21 mouse cellular contexts compared by ENCODE assay signal in genomic region chr8:128290076-128290475, GRCm38 (mm10).
A peak's percentile ranks its signal among the peaks of the same experiment; 100 is the strongest.
DNase-seq lines count a peak whose midpoint lies in the region; ATAC-seq and TF ChIP-seq lines count a peak whose summit lies in the region.
"Had no signal": no experiment of that assay in that cellular context is flagged by ENCODE, and none has a peak within 500 bp of the region (broad histone marks: within the 10 kb centered on the region; RNA-seq: fewer than 3 reads in every experiment).

No protein-coding gene starts in this region.

- no peak for ATAC-seq in limb, embryonic 14.5 days (ENCODE audit: low FRiP score, low read depth)
- ATAC-seq: forebrain, embryonic 15.5 days; hindbrain, embryonic 16.5 days; intestine, embryonic 16.5 days; midbrain, embryonic 13.5 days had no signal

- intact Hi-C loops in gastrocnemius, adult 2 months (cut with DNase I), result no loop called here

- H3K27me3 ChIP-seq in limb, embryonic 14.5 days (ENCODE audit: control insufficient read depth, insufficient read depth, low read length), result no peaks in the 10 kb centered on the region
- H3K27me3 ChIP-seq in limb, embryonic 10.5 days (ENCODE audit: low read depth, poor library complexity, severe bottlenecking), result no peaks in the 10 kb centered on the region
- H3K27me3 ChIP-seq: forebrain, embryonic 15.5 days; heart, embryonic 13.5 days; midbrain, embryonic 13.5 days had no signal

- 71% methylated on average over 4 of the region's 4 CpGs for WGBS in limb, embryonic 14.5 days
- 87% methylated on average over 4 of the region's 4 CpGs for WGBS in limb, embryonic 10.5 days

- no peaks in the 10 kb centered on the region for H3K9me3 ChIP-seq in limb, embryonic 14.5 days (ENCODE audit: control insufficient read depth, low read length)
- H3K9me3 ChIP-seq in limb, embryonic 10.5 days (replicated peaks), result no peaks in the 10 kb centered on the region
- H3K9me3 ChIP-seq: forebrain, embryonic 15.5 days; heart, embryonic 13.5 days; midbrain, embryonic 13.5 days had no signal

- TF ChIP-seq CTCF in gastrocnemius, adult 2 months (IDR thresholded peaks at IDR 0.05), result no peak

- H3K9ac ChIP-seq in limb, embryonic 14.5 days (ENCODE audit: low read depth, low read length, severe bottlenecking), result no peak overlapping the region
- H3K9ac ChIP-seq: forebrain, embryonic 15.5 days; heart, embryonic 13.5 days; midbrain, embryonic 13.5 days had no signal

- H3K27ac ChIP-seq in gastrocnemius, adult 2 months, result peak overlapping the region; percentile 31; the same call in 1 of the 2 replicates
- no peak overlapping the region for H3K27ac ChIP-seq in limb, embryonic 14.5 days (replicated peaks; ENCODE audit: low read depth, low read length)
- no peak overlapping the region for H3K27ac ChIP-seq in limb, embryonic 10.5 days
- H3K27ac ChIP-seq: forebrain, embryonic 15.5 days; heart, embryonic 13.5 days; midbrain, embryonic 13.5 days had no signal

- no peaks in the 10 kb centered on the region for H3K36me3 ChIP-seq in limb, embryonic 14.5 days (ENCODE audit: control insufficient read depth, insufficient read depth, low read length)
- H3K36me3 ChIP-seq in limb, embryonic 10.5 days, result no peaks in the 10 kb centered on the region
- H3K36me3 ChIP-seq: forebrain, embryonic 15.5 days; heart, embryonic 13.5 days; midbrain, embryonic 13.5 days had no signal

- H3K4me3 ChIP-seq in gastrocnemius, adult 2 months, result no peak overlapping the region
- no peak overlapping the region for H3K4me3 ChIP-seq in limb, embryonic 14.5 days (replicated peaks; ENCODE audit: low read length)
- no peak overlapping the region for H3K4me3 ChIP-seq in limb, embryonic 10.5 days
- H3K4me3 ChIP-seq: erythroblast, embryonic 14.5 days; forebrain, embryonic 15.5 days; heart, embryonic 13.5 days; midbrain, embryonic 13.5 days had no signal

- H3K4me2 ChIP-seq in limb, embryonic 14.5 days (replicated peaks; ENCODE audit: low read depth, low read length, severe bottlenecking), result no peak overlapping the region
- H3K4me2 ChIP-seq: forebrain, embryonic 15.5 days; heart, embryonic 13.5 days; midbrain, embryonic 13.5 days had no signal

- no peak for TF ChIP-seq POLR2A in limb, embryonic 14.5 days (IDR thresholded peaks at IDR 0.05; ENCODE audit: borderline replicate concordance, extremely low read depth, insufficient read depth, insufficient read length)

- no peaks in the 10 kb centered on the region for H3K4me1 ChIP-seq in limb, embryonic 14.5 days (ENCODE audit: control insufficient read depth, insufficient read depth, low read length)
- no peaks in the 10 kb centered on the region for H3K4me1 ChIP-seq in limb, embryonic 10.5 days
- H3K4me1 ChIP-seq: forebrain, embryonic 15.5 days; midbrain, embryonic 13.5 days had no signal

- no peak for DNase-seq in gastrocnemius, adult 2 months
- DNase-seq in gastrocnemius, postnatal 25 days, result no peak
- peak; percentile 25 for DNase-seq in limb, embryonic 14.5 days (ENCODE audit: low spot score)
- no peak for DNase-seq in limb, embryonic 10.5 days (ENCODE audit: low spot score)
- peak; percentile 44 for DNase-seq in Muller cell, postnatal 12 days (ENCODE audit: inconsistent ontology term)
- peak; percentile 35 for DNase-seq in kidney, postnatal 10 days
- no peak for DNase-seq in right cerebral cortex, postnatal 25 days
- DNase-seq: adrenal gland, adult 2 months; cerebellum, adult 9-10 months; gastrocnemius, postnatal 36 days; heart, postnatal 36 days; liver; lung, adult 18-20 months; right cerebral cortex, postnatal 14 days; thymus, postnatal 36 days had no signal

Comparison
In these comparisons a context has a peak if more than half of its experiments do, and no peak if none do; other contexts are left out.
1. DNase-seq: peak in limb, embryonic 14.5 days (single experiment), Muller cell, postnatal 12 days (single experiment) and kidney, postnatal 10 days (single experiment); none in gastrocnemius, adult 2 months (single experiment), gastrocnemius, postnatal 25 days (single experiment), limb, embryonic 10.5 days (single experiment) and right cerebral cortex, postnatal 25 days (single experiment).